Mouse (Mus musculus) intestine, embryonic 16.5 days (tissue): ENCODE data around the gene Elmo1. TPM values are rescaled to one million over a fixed set of nuclear protein-coding genes. Genes with fewer than 3 reads are reported as not detected.

Experiments
- ATAC-seq: fragments of 200-750 bp; cut with Nextera tagmentation; 2 replicates; pipeline ENCODE4 v1.8.0; 2017; ENCODE audit warnings: moderate TSS enrichment, moderate library complexity
- H3K27ac ChIP-seq: fragments of 300-500 bp; sonication (generic); 2 replicates; pipeline ENCODE4 v1.5.1; 2014; ENCODE audit warnings: mild to moderate bottlenecking, low read length
- H3K27me3 ChIP-seq: fragments of 300-500 bp; sonication (generic); replicated peaks from 2 replicates; pipeline ENCODE4 v1.6.1; 2014; ENCODE audit warnings: low read length, control low read depth, mixed read lengths; ENCODE audit not compliant: control insufficient read depth, insufficient read depth
- H3K36me3 ChIP-seq: fragments of 300-500 bp; sonication (generic); 2 replicates; pipeline ENCODE4 v1.6.1; 2014; ENCODE audit warnings: low read length, control low read depth; ENCODE audit not compliant: control insufficient read depth, insufficient read depth
- H3K4me1 ChIP-seq: fragments of 300-500 bp; sonication (generic); 2 replicates; pipeline ENCODE4 v1.6.1; 2014; ENCODE audit warnings: low read length, control low read depth, mixed read lengths; ENCODE audit not compliant: control insufficient read depth, insufficient read depth
- H3K4me2 ChIP-seq: fragments of 300-500 bp; sonication (generic); 2 replicates; pipeline ENCODE4 v1.6.1; 2014; ENCODE audit warnings: low read depth, low read length, control low read depth
- H3K4me3 ChIP-seq: fragments of 300-500 bp; sonication (generic); 2 replicates; pipeline ENCODE4 v1.5.1; 2014; ENCODE audit warnings: mild to moderate bottlenecking, low read length
- H3K9ac ChIP-seq: fragments of 300-500 bp; sonication (generic); 2 replicates; pipeline ENCODE4 v1.6.1; 2014; ENCODE audit warnings: low read depth, low read length
- H3K9me3 ChIP-seq: fragments of 300-500 bp; sonication (generic); 2 replicates; pipeline ENCODE4 v1.6.1; 2016; ENCODE audit warnings: low read length, control low read depth; ENCODE audit not compliant: control insufficient read depth
- WGBS: fragments of 180-500 bp; shearing (Covaris S2); extraction: QIAGEN DNeasy Blood & Tissue Kit; methylation state at CpG from one replicate; pipeline ENCODE4 v1.1.7; 2014; 5-methylcytosine and 5-hydroxymethylcytosine counted together
- polyA plus RNA-seq: library from polyadenylated mRNA; unstranded; fragments of >200 nt; fragmentation: Nextera tagmentation; extraction: Ambion mirVana; gene quantifications from 2 replicates; pipeline ENCODE4 v1.2.1, GENCODE M21; 2015

Gene Elmo1
- polyA plus RNA-seq, 1 experiment from 2014 or later = 14.4 TPM

DNA sequence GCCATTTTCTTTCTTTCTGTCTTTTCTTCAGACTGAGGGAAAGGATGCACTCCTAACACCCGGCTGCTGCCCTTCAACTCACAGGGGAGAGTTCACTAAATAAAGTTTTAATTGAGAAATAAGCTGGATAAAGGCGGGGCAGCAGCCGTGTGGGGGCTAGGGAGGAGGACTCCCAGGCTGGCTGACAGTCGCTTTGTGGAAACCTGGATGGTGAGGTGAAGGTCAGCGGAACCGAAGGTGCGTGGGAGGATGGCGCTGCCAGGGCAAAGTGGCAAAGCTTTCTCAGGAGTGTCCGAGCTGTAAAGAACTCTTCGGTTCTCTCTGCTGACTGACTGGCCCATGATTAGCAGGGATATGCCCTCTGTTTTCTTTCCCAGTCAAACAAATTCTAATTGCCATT lies 40.2 kb upstream of the Elmo1 start:
- no peak for ATAC-seq
- WGBS = 90% methylated on average over 10 of the region's 10 CpGs

GRCm38 (mm10) chr13:20057926-20058325 lies 32.5 kb upstream of the Elmo1 start:
- Histone ChIP-seq H3K9me3 (no peaks in the 10 kb centered on the region), H3K4me1 (no peaks in the 10 kb centered on the region), H3K27ac (no peak overlapping the region), H3K4me2 (no peak overlapping the region), H3K27me3 (no peaks in the 10 kb centered on the region), H3K9ac (no peak overlapping the region), H3K4me3 (no peak overlapping the region), H3K36me3 (no peaks in the 10 kb centered on the region)
- no peak for ATAC-seq
- 86% methylated on average over 1 of the region's 1 CpGs for WGBS

More for the DNA sequence above, 40.2 kb upstream of the Elmo1 start:
- H3K4me1 ChIP-seq = no peaks in the 10 kb centered on the region
- no peaks in the 10 kb centered on the region for H3K27me3 ChIP-seq
- H3K4me3 ChIP-seq = no peak overlapping the region
- H3K9me3 ChIP-seq = no peaks in the 10 kb centered on the region
- no peaks in the 10 kb centered on the region for H3K36me3 ChIP-seq
- no peak overlapping the region for H3K27ac ChIP-seq
- no peak overlapping the region for H3K9ac ChIP-seq
- H3K4me2 ChIP-seq = no peak overlapping the region

- ATAC-seq = no peak
- WGBS = 83% methylated on average over 5 of the region's 5 CpGs
- Histone ChIP-seq H3K27ac (no peak overlapping the region), H3K9me3 (no peaks in the 10 kb centered on the region), H3K4me3 (no peak overlapping the region), H3K36me3 (no peaks in the 10 kb centered on the region), H3K9ac (no peak overlapping the region), H3K4me1 (no peaks in the 10 kb centered on the region), H3K27me3 (no peaks in the 10 kb centered on the region), H3K4me2 (no peak overlapping the region)
Measured at GRCm38 (mm10) chr13:20061031-20061430, 29.4 kb upstream of the Elmo1 start.

- Histone ChIP-seq H3K27ac (no peak overlapping the region), H3K36me3 (no peaks in the 10 kb centered on the region), H3K4me2 (no peak overlapping the region), H3K4me3 (no peak overlapping the region), H3K4me1 (no peaks in the 10 kb centered on the region), H3K9me3 (no peaks in the 10 kb centered on the region), H3K27me3 (no peaks in the 10 kb centered on the region), H3K9ac (no peak overlapping the region)
- WGBS = 75% methylated on average over 5 of the region's 5 CpGs
- no peak for ATAC-seq
Measured at GRCm38 (mm10) chr13:20063331-20063730, 27.1 kb upstream of the Elmo1 start.

DNA sequence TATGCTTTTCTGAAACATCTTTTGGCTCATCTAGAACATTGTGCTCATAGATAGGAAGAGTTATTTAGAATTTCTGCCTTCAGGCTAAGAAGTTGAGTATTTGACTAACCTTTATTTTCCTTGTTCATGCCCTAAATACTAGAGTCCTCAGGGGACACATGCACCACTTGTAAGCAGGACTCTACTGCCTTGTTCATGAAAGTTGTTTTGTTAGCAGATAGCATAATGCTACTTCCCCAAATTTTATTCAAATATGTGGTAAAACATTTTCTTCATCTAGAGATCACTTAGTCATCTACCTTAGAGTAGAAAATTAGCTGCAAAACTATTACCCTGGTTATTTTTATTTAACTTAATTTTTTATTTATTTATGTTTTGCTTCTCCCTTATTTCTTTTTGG lies 18.4 kb upstream of the Elmo1 start:
- no peaks in the 10 kb centered on the region for H3K36me3 ChIP-seq
- no peaks in the 10 kb centered on the region for H3K27me3 ChIP-seq
- no peak overlapping the region for H3K4me3 ChIP-seq
- H3K27ac ChIP-seq = no peak overlapping the region
- no peak for ATAC-seq
- H3K9me3 ChIP-seq = no peaks in the 10 kb centered on the region
- no peak overlapping the region for H3K9ac ChIP-seq
- H3K4me2 ChIP-seq = no peak overlapping the region
- no peaks in the 10 kb centered on the region for H3K4me1 ChIP-seq

GRCm38 (mm10) chr13:20072994-20073393 lies 17.4 kb upstream of the Elmo1 start:
- H3K27ac ChIP-seq = no peak overlapping the region
- no peak overlapping the region for H3K4me2 ChIP-seq
- H3K27me3 ChIP-seq = no peaks in the 10 kb centered on the region
- H3K9me3 ChIP-seq = no peaks in the 10 kb centered on the region
- no peak overlapping the region for H3K9ac ChIP-seq
- no peaks in the 10 kb centered on the region for H3K4me1 ChIP-seq
- 88% methylated on average over 5 of the region's 5 CpGs for WGBS
- ATAC-seq = no peak
- H3K4me3 ChIP-seq = no peak overlapping the region
- no peaks in the 10 kb centered on the region for H3K36me3 ChIP-seq

DNA sequence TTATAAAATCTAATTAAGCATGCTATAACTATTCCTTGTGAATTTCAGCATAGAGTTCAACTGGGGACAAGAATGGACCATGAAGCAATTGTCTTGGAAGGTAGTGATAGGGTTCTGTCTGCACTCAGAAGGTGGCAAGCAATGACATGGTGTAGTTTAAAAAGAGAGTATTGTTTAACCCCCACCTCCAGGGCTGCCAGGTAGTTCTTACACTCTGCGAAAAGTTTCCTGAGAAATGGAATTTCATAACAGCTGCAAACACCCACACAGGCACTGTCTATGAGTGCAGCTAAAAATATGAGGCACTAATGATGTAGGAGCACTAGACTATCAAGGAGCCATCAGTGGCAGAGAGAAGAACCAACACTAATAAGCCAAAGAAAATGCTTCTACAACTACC lies 13.9 kb upstream of the Elmo1 start:
- no peak overlapping the region for H3K4me3 ChIP-seq
- WGBS = 83% methylated on average over 1 of the region's 1 CpGs
- no peak for ATAC-seq
- H3K4me2 ChIP-seq = no peak overlapping the region
- no peak overlapping the region for H3K27ac ChIP-seq
- H3K9me3 ChIP-seq = no peaks in the 10 kb centered on the region
- no peaks in the 10 kb centered on the region for H3K27me3 ChIP-seq
- H3K4me1 ChIP-seq = no peaks in the 10 kb centered on the region
- no peaks in the 10 kb centered on the region for H3K36me3 ChIP-seq
- no peak overlapping the region for H3K9ac ChIP-seq

DNA sequence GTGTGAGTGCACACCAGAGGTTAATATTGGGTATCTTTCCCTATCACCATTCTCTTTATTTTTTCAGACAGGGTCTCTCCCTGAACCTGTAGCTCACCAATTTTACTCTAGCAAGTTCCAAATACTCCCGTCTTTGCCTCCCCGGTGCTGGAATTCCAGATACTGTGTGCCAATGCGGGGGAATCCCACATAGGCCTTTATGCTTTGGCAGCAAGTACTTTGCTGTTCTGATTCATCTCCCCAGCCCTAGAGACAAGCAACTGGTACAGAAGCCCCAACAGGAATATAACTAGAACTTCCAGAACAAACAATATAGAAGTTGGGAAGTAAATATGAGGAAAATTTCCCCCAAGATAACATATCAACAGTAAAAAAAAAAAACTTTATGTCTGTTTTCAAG lies 13.2 kb upstream of the Elmo1 start:
- Histone ChIP-seq H3K9ac (no peak overlapping the region), H3K36me3 (no peaks in the 10 kb centered on the region), H3K4me1 (no peaks in the 10 kb centered on the region), H3K9me3 (no peaks in the 10 kb centered on the region), H3K4me2 (no peak overlapping the region), H3K27ac (no peak overlapping the region), H3K27me3 (no peaks in the 10 kb centered on the region), H3K4me3 (no peak overlapping the region)
- ATAC-seq = no peak
- WGBS = 91% methylated on average over 3 of the region's 3 CpGs

DNA sequence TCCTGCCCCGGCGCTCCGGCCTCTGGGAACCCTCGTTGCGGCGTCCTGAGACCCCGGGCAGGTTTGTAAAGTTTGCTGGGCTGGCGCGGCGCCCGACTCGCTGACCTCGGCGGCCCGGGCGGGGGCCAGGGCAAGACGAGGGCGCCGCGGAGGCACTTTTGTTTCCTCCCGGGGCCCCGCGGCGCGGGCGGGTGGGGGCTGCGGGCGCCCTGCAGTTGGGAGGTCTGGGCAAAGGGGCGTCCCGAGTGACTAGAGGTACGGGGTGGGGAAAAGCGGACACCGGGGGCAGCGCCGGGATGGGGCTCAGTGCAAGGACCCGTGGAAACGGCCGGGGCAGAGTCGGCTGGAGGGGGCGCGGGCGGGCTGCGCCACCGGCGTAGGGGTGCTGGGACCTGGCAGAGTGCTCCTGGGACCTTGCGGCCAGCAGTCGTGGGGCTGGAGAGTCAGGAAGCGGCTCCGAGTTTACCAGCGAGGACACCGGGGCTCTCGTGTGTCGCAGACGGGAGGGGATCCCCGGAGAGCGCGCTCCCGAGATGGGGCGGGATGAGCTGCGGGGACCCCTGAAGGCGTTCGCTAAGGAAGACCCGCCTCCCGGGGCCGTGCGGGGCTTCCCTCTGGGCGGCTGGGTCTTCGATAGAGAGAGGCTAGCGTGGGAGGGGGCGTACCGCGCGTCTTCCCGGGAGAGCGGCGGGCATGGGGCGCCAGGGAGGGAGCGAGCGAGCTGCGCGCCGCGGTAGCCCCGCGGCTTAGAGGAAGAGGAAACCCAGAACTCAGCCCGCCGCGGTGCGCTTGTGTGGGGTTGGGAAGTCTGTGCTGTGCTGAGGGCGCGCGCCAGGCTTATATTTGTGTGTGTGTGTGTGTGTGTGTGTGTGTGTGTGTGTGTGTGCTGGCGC lies 561 bp downstream of the Elmo1 start:
- Histone ChIP-seq H3K4me1 (peaks cover 3% of the 10 kb centered on the region; the same call in 1 of the 2 replicates), H3K27me3 (no peaks in the 10 kb centered on the region), H3K4me2 (peak overlapping the region; percentile 82), H3K27ac (peak overlapping the region; percentile 89), H3K9me3 (no peaks in the 10 kb centered on the region), H3K9ac (peak overlapping the region; percentile 86), H3K4me3 (peak overlapping the region; percentile 87), H3K36me3 (no peaks in the 10 kb centered on the region)
- peak; percentile 73 for ATAC-seq
- WGBS = under 1% methylated on average over 77 of the region's 93 CpGs

GRCm38 (mm10) chr13:20091604-20091926 lies 1.2 kb downstream of the Elmo1 start:
- ATAC-seq = peak; percentile 38
- H3K27ac ChIP-seq = peak overlapping the region; percentile 89
- H3K4me2 ChIP-seq = peak overlapping the region; percentile 82
- 5% methylated on average over 10 of the region's 10 CpGs for WGBS
- peak overlapping the region; percentile 86 for H3K9ac ChIP-seq
- H3K36me3 ChIP-seq = no peaks in the 10 kb centered on the region
- H3K4me1 ChIP-seq = peaks cover 3% of the 10 kb centered on the region; the same call in 1 of the 2 replicates
- no peaks in the 10 kb centered on the region for H3K27me3 ChIP-seq
- H3K4me3 ChIP-seq = peak overlapping the region; percentile 87
- no peaks in the 10 kb centered on the region for H3K9me3 ChIP-seq
